ENCODE assay signal across 34 mouse cellular contexts in genomic region chr10:81197305-81197704, GRCm38 (mm10). TPM values are rescaled to one million over a fixed set of nuclear protein-coding genes. Genes with fewer than 3 reads are reported as not detected.
A peak's percentile ranks its signal among the peaks of the same experiment; 100 is the strongest.
DNase-seq lines count a peak whose midpoint lies in the region; ATAC-seq and TF ChIP-seq lines count a peak whose summit lies in the region.
"Had no signal": no experiment of that assay in that cellular context is flagged by ENCODE, and none has a peak within 500 bp of the region (broad histone marks: within the 10 kb centered on the region; RNA-seq: fewer than 3 reads in every experiment).

No protein-coding gene starts in this region.

- no peak for TF ChIP-seq EP300 in lung, postnatal 0 days (IDR thresholded peaks at IDR 0.05)

- 30% methylated on average over 6 of the region's 6 CpGs for WGBS in heart, embryonic 12.5 days
- 59% methylated on average over 6 of the region's 6 CpGs for WGBS in lung, postnatal 0 days

- H3K9me3 ChIP-seq in heart, embryonic 12.5 days (replicated peaks): no peaks in the 10 kb centered on the region
- no peaks in the 10 kb centered on the region for H3K9me3 ChIP-seq in lung, postnatal 0 days (ENCODE audit: low read length)
- H3K9me3 ChIP-seq: embryonic facial prominence, embryonic 13.5 days; forebrain, embryonic 13.5 days; G1E; neural tube, embryonic 15.5 days had no signal

- no peaks in the 10 kb centered on the region for H3K27me3 ChIP-seq in Patski
- peaks cover 18% of the 10 kb centered on the region; the same call in 1 of the 2 replicates for H3K27me3 ChIP-seq in heart, embryonic 12.5 days (replicated peaks)
- H3K27me3 ChIP-seq in lung, postnatal 0 days (replicated peaks; ENCODE audit: insufficient read depth, low read length): peaks cover 9% of the 10 kb centered on the region; the same call in 1 of the 2 replicates

- in situ Hi-C loops in Patski (cut with MboI; ENCODE audit: low pct_unique_long_range_greater_than_20kb): no loop called here

- H3K4me2 ChIP-seq in heart, embryonic 12.5 days: peak overlapping the region; percentile 70
- no peak overlapping the region for H3K4me2 ChIP-seq in lung, postnatal 0 days (replicated peaks; ENCODE audit: low read depth, low read length)
- H3K4me2 ChIP-seq: embryonic facial prominence, embryonic 13.5 days; forebrain, embryonic 13.5 days; neural tube, embryonic 15.5 days had no signal

- POLR2A ChIA-PET in Patski (lab: Charles Lee): no interaction called here

- peak; percentile 31 for ATAC-seq in Patski
- ATAC-seq in heart, embryonic 12.5 days (ENCODE audit: insufficient number of reproducible peaks, low FRiP score): no peak
- ATAC-seq in lung, postnatal 0 days: no peak
- ATAC-seq: forebrain, embryonic 13.5 days had no signal

- H3K27ac ChIP-seq in heart, embryonic 12.5 days (ENCODE audit: poor library complexity, severe bottlenecking): peak overlapping the region; percentile 99
- no peak overlapping the region for H3K27ac ChIP-seq in lung, postnatal 0 days (ENCODE audit: low read length)
- H3K27ac ChIP-seq: embryonic facial prominence, embryonic 13.5 days; forebrain, embryonic 13.5 days; macrophage; neural tube, embryonic 15.5 days had no signal

- CTCF ChIA-PET in Patski (lab: Charles Lee): interaction anchor here (1.9 to 2.7 kb wide), 3 partner anchors 13 to 27 kb away, joined by 4 to 21 read pairs (median 7); no protein-coding TSS in a partner anchor

- intact Hi-C loops in heart, postnatal 25 days (cut with DNase I): no loop called here
- intact Hi-C loops in heart, postnatal 10 days (cut with DNase I): loop anchor here (5.0 kb wide), 1 partner anchor 250 kb away; no protein-coding TSS in a partner anchor

- no peaks in the 10 kb centered on the region for H3K36me3 ChIP-seq in heart, embryonic 12.5 days
- no peaks in the 10 kb centered on the region for H3K36me3 ChIP-seq in lung, postnatal 0 days (ENCODE audit: insufficient read depth, low read length)
- H3K36me3 ChIP-seq: embryonic facial prominence, embryonic 13.5 days; neural tube, embryonic 15.5 days had no signal

- 0 out of 2 replicates have a peak overlapping the region, but pooled peaks have one; percentile 54 for H3K4me3 ChIP-seq in heart, embryonic 12.5 days
- H3K4me3 ChIP-seq in lung, postnatal 0 days (ENCODE audit: low read depth, low read length): no peak overlapping the region
- H3K4me3 ChIP-seq: embryonic facial prominence, embryonic 13.5 days; erythroblast, embryonic 14.5 days; forebrain, embryonic 13.5 days; neural tube, embryonic 15.5 days had no signal

- peak overlapping the region; percentile 90 for H3K9ac ChIP-seq in heart, embryonic 12.5 days
- H3K9ac ChIP-seq in lung, postnatal 0 days (replicated peaks; ENCODE audit: low read depth): no peak overlapping the region
- H3K9ac ChIP-seq: embryonic facial prominence, embryonic 13.5 days; forebrain, embryonic 13.5 days; neural tube, embryonic 15.5 days had no signal

- H3K4me1 ChIP-seq in heart, embryonic 12.5 days (replicated peaks): peaks cover 61% of the 10 kb centered on the region
- H3K4me1 ChIP-seq in lung, postnatal 0 days (ENCODE audit: insufficient read depth, low read depth, low read length): no peaks in the 10 kb centered on the region

- DNase-seq in heart, adult 11 months: peak; percentile 97
- DNase-seq in heart, postnatal 25 days (ENCODE audit: low spot score): no peak
- DNase-seq in Patski (ENCODE audit: low read depth, low spot score): no peak
- peak; percentile 58 to 71 for DNase-seq in heart, postnatal 10 days
- no peak for DNase-seq in lung, postnatal 0 days (ENCODE audit: low spot score)
- no peak for DNase-seq in frontal cortex, adult 2 months (ENCODE audit: extremely low spot score in 1 of 2, low spot score in 1 of 2)
- DNase-seq in urinary bladder, postnatal 4 days (ENCODE audit: low spot score in 2 of 2): no peak
- DNase-seq: adrenal gland, adult 8-10 months; cerebellum, adult 18-20 months; cerebellum, postnatal 25 days; kidney, adult 11 months; layer of hippocampus, adult 9-11 months; right cerebral cortex, adult 18-20 months; thymus, adult 2 months; thymus, postnatal 4 days had no signal

- no peak for TF ChIP-seq CTCF in Patski (IDR thresholded peaks at IDR 0.05)
- no peak for TF ChIP-seq CTCF in lung, postnatal 0 days (IDR thresholded peaks at IDR 0.05)

RNA-seq across cellular contexts. Expression of gene Nmrk2, which starts 4.5 kb away (rescaled TPM):
- 10 to 100 TPM in 1 of 2 experiments, 1 to 10 TPM in 1; 6.9 to 13.4 TPM for total RNA-seq in heart, postnatal 25 days (2021)
- polyA plus RNA-seq in Patski (2021): 0.14 TPM
- 3.9 and 4.9 TPM in 2 replicates for polyA plus RNA-seq in heart, embryonic 12.5 days (2016; fragmentation: Nextera tagmentation; extraction: Ambion mirVana)
- total RNA-seq in heart, postnatal 10 days (2021): 10 to 100 TPM; 11.6 to 16.5 TPM
- polyA plus RNA-seq in lung, postnatal 0 days (2015; fragmentation: Nextera tagmentation; extraction: Ambion mirVana): 0.80 and 0.92 TPM in 2 replicates
- 0.18 and 0.23 TPM in 2 replicates for polyA plus RNA-seq in frontal cortex, adult 2 months (2012; rRNA removed)
- total RNA-seq: adrenal gland, adult 8-10 months; G1E; left cerebral cortex, adult 18-20 months; midbrain, postnatal 0 days had no signal
- polyA plus RNA-seq: embryonic facial prominence, embryonic 13.5 days; erythroblast, embryonic 14.5 days; forebrain, embryonic 13.5 days; G1E; hindbrain, embryonic 11.5 days; kidney, embryonic 16.5 days; large intestine, adult 2 months; liver, adult 2 months; macrophage; small intestine, adult 2 months had no signal

RNA-seq across cellular contexts. Expression of gene 4930442H23Rik, which starts 13.7 kb away (rescaled TPM):
- not detected for total RNA-seq in heart, postnatal 25 days (2021)
- polyA plus RNA-seq in Patski (2021): 0.50 TPM
- polyA plus RNA-seq in heart, embryonic 12.5 days (2016; fragmentation: Nextera tagmentation; extraction: Ambion mirVana): 0.18 TPM in 1 of 2 replicates, not detected in the other
- total RNA-seq in heart, postnatal 10 days (2021): not detected
- 0.16 and 0.25 TPM in 2 replicates for polyA plus RNA-seq in lung, postnatal 0 days (2015; fragmentation: Nextera tagmentation; extraction: Ambion mirVana)
- not detected in 2 replicates for polyA plus RNA-seq in frontal cortex, adult 2 months (2012; rRNA removed)
- total RNA-seq: adrenal gland, adult 8-10 months; G1E; gastrocnemius, postnatal 4 days; left cerebral cortex, adult 18-20 months; left cerebral cortex, postnatal 36 days; liver, adult 2 months; midbrain, postnatal 0 days had no signal
- polyA plus RNA-seq: embryonic facial prominence, embryonic 13.5 days; erythroblast, embryonic 14.5 days; forebrain, embryonic 13.5 days; G1E; hindbrain, embryonic 11.5 days; kidney, embryonic 16.5 days; large intestine, adult 2 months; liver, adult 2 months; liver, embryonic 16.5 days; lung, embryonic 16.5 days; macrophage; midbrain, postnatal 0 days; neural tube, embryonic 15.5 days; small intestine, adult 2 months; stomach, embryonic 16.5 days; thymus, adult 2 months had no signal

RNA-seq across cellular contexts. Expression of gene Dapk3, which starts 14.5 kb away (rescaled TPM):
- 10 to 100 TPM; 26.4 to 28.7 TPM for total RNA-seq in heart, postnatal 25 days (2021)
- 82.0 TPM for polyA plus RNA-seq in Patski (2021)
- polyA plus RNA-seq in heart, embryonic 12.5 days (2016; fragmentation: Nextera tagmentation; extraction: Ambion mirVana): 62.8 and 69.0 TPM in 2 replicates
- 10 to 100 TPM; 33.3 to 39.1 TPM for total RNA-seq in heart, postnatal 10 days (2021)
- polyA plus RNA-seq in lung, postnatal 0 days (2015; fragmentation: Nextera tagmentation; extraction: Ambion mirVana): 48.9 and 50.2 TPM in 2 replicates
- polyA plus RNA-seq in frontal cortex, adult 2 months (2012; rRNA removed): 75.3 and 76.8 TPM in 2 replicates

RNA-seq across cellular contexts. Expression of gene Eef2, which starts 20.9 kb away (rescaled TPM):
- total RNA-seq in heart, postnatal 25 days (2021): 1,000 to 10,000 TPM in 1 of 2 experiments, 100 to 1,000 TPM in 1; 925 to 1,035 TPM
- 1,798 TPM for polyA plus RNA-seq in Patski (2021)
- 408 and 433 TPM in 2 replicates for polyA plus RNA-seq in heart, embryonic 12.5 days (2016; fragmentation: Nextera tagmentation; extraction: Ambion mirVana)
- 1,000 to 10,000 TPM; 1,333 to 1,385 TPM for total RNA-seq in heart, postnatal 10 days (2021)
- 509 and 537 TPM in 2 replicates for polyA plus RNA-seq in lung, postnatal 0 days (2015; fragmentation: Nextera tagmentation; extraction: Ambion mirVana)
- 1,035 and 1,113 TPM in 2 replicates for polyA plus RNA-seq in frontal cortex, adult 2 months (2012; rRNA removed)

RNA-seq across cellular contexts. Expression of gene Pias4, which starts 29.6 kb away (rescaled TPM):
- 10 to 100 TPM; 15.6 to 17.4 TPM for total RNA-seq in heart, postnatal 25 days (2021)
- polyA plus RNA-seq in Patski (2021): 33.9 TPM
- 36.0 and 36.1 TPM in 2 replicates for polyA plus RNA-seq in heart, embryonic 12.5 days (2016; fragmentation: Nextera tagmentation; extraction: Ambion mirVana)
- 10 to 100 TPM; 14.7 to 17.8 TPM for total RNA-seq in heart, postnatal 10 days (2021)
- polyA plus RNA-seq in lung, postnatal 0 days (2015; fragmentation: Nextera tagmentation; extraction: Ambion mirVana): 27.9 TPM in 2 replicates
- polyA plus RNA-seq in frontal cortex, adult 2 months (2012; rRNA removed): 25.7 and 27.4 TPM in 2 replicates

Comparison
In these comparisons a context has a peak if more than half of its experiments do, and no peak if none do; other contexts are left out.
1. DNase-seq: peak in heart, adult 11 months (single experiment) and heart, postnatal 10 days (2 of 2); none in heart, postnatal 25 days (single experiment), Patski (single experiment), lung, postnatal 0 days (single experiment), frontal cortex, adult 2 months (0 of 2) and urinary bladder, postnatal 4 days (0 of 2).